Mouse (Mus musculus) cerebellum, adult 9-11 months (tissue): ENCODE measurements around the gene Rorc.

ENCODE experiments used
- DNase-seq: peaks from one replicate; pipeline ENCODE4 v3.0.0; 2022

Rorc gene

GRCm38 (mm10) chr3:94372641-94373040 is at the start of gene Rorc:
Gene Rorc (plus strand): TSS chr3:94372794.
- DNase-seq: peak; percentile 87

- DNase-seq: no peak
Observed at GRCm38 (mm10) chr3:94328681-94329080, 43.9 kb upstream of the Rorc start.

GRCm38 (mm10) chr3:94334442-94334841 is 38.2 kb upstream of the Rorc start:
- DNase-seq: no peak

- DNase-seq: no peak
Observed at GRCm38 (mm10) chr3:94338522-94338921, 34.1 kb upstream of the Rorc start.

- no peak for DNase-seq
Observed at GRCm38 (mm10) chr3:94341959-94342422, 30.6 kb upstream of the Rorc start, which contains the start of gene Them5. Gene Them5 (plus strand): TSS chr3:94342099.

- DNase-seq: no peak
Observed at GRCm38 (mm10) chr3:94342552-94342951, 30.0 kb upstream of the Rorc start.

GRCm38 (mm10) chr3:94344182-94344581 is 28.4 kb upstream of the Rorc start:
- no peak for DNase-seq

GRCm38 (mm10) chr3:94344897-94345296 is 27.7 kb upstream of the Rorc start:
- no peak for DNase-seq

- no peak for DNase-seq
Observed at GRCm38 (mm10) chr3:94348146-94348545, 24.4 kb upstream of the Rorc start.

- DNase-seq: no peak
Observed at GRCm38 (mm10) chr3:94360812-94361211, 11.8 kb upstream of the Rorc start.

GRCm38 (mm10) chr3:94362138-94362537 is 10.5 kb upstream of the Rorc start, which contains the start of gene C2cd4d:
Gene C2cd4d (plus strand): TSS chr3:94362438.
- peak; percentile 14 for DNase-seq

- DNase-seq: peak; percentile 75
Observed at GRCm38 (mm10) chr3:94363291-94364153, 9.1 kb upstream of the Rorc start.

GRCm38 (mm10) chr3:94364154-94364526 is 8.5 kb upstream of the Rorc start:
- peak; percentile 52 for DNase-seq

- DNase-seq: peak; percentile 83
Observed at GRCm38 (mm10) chr3:94366761-94367160, 5.8 kb upstream of the Rorc start.

GRCm38 (mm10) chr3:94367511-94367910 is 5.1 kb upstream of the Rorc start:
- DNase-seq: no peak

GRCm38 (mm10) chr3:94368631-94369030 is 4.0 kb upstream of the Rorc start:
- no peak for DNase-seq

- no peak for DNase-seq
Observed at GRCm38 (mm10) chr3:94369709-94370108, 2.9 kb upstream of the Rorc start.

GRCm38 (mm10) chr3:94371637-94372036 is 957 bp upstream of the Rorc start:
- DNase-seq: peak; percentile 87

- no peak for DNase-seq
Observed at GRCm38 (mm10) chr3:94372038-94372437, 556 bp upstream of the Rorc start.

GRCm38 (mm10) chr3:94373090-94373489 is 496 bp downstream of the Rorc start:
- DNase-seq: peak; percentile 77

- DNase-seq: peak; percentile 83
Observed at GRCm38 (mm10) chr3:94373597-94374011, 1.0 kb downstream of the Rorc start.

GRCm38 (mm10) chr3:94374636-94375035 is 2.0 kb downstream of the Rorc start:
- DNase-seq: peak; percentile 42

- DNase-seq: no peak
Observed at GRCm38 (mm10) chr3:94375146-94375545, 2.6 kb downstream of the Rorc start.

- DNase-seq: no peak
Observed at GRCm38 (mm10) chr3:94375861-94376260, 3.3 kb downstream of the Rorc start.
